Mouse (Mus musculus) layer of hippocampus, adult 9-11 months (tissue): ENCODE measurements around the gene Nfe2l1.

Experiments
- DNase-seq: peaks from one replicate; pipeline ENCODE4 v3.0.0; 2022

Nfe2l1 gene

DNA sequence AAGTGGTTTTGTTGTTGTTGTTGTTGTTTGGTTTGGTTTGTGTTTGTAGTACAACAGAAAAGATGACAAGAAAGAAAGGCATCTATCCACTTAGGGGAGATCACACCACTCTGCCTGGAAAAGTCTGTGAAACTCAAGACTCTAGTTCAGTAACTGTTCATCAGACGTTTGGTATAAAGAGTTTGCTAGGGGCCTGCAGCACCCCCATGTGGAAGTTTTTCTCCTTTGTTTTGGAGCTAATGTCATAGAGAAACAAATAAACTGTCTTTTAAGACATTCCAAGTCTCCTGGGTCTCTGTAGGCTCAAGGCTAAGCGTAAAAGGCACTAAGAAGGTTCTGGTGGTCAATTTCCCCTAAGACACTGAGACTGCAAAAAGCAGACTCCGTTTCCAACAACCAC lies 53.7 kb downstream of the Nfe2l1 start:
- no peak for DNase-seq

DNA sequence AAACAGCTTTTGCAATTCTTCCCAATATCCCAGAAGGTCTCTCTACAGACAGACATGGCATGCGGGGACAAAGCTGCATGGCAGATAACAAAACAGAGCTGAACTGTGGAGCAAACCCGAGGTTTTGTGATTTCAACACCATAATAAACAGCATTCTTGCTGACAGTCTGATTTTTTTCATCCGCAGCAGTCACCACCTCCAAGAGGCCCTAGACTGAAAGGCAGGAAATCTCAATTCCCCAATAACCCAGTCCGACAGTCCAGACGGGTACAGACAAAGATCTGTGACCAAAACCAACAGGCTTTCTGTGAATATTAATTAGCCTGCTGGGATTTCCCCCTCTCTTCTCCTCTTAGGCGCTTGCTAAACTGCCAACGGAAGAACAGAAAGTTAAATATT lies 54.1 kb downstream of the Nfe2l1 start:
- no peak for DNase-seq

DNA sequence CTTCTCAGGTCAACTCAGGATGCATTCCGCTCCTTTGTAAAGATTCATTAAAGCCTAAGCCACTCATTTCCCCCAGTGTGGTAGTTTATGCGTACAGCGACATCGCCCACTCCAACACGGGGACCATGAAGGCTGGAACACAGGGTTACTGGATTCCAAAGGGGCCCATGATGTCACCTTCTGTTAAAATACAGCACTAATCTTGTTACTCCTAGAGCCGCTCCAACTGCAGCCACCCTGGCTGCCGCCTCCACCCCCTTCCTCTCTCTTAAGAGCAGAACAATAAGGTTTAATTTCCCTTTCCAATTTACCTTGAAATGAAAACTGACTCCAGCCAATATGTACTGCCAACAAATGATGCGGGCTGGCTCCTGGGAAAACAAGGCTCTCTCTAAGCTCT lies 54.7 kb downstream of the Nfe2l1 start:
- no peak for DNase-seq

DNA sequence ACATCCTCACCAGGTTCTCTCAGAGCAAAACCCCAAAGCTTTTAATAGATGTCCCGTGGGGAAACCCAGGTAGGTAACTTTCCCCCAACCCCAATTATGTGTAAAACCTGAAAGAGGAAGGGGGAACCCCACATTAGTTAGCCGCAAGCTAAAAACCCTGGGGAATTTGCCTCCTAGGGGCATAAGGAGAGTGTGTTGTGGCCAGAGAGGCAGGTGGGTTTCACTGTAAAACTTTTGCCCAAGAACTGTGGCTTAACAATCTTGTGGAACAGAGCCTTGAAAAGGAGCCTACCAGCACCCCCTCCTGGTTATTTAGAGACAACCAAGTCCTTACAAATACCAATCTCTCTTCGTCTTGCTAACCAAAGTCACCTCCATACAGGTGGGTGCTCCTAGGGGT lies 55.2 kb downstream of the Nfe2l1 start:
- no peak for DNase-seq

DNA sequence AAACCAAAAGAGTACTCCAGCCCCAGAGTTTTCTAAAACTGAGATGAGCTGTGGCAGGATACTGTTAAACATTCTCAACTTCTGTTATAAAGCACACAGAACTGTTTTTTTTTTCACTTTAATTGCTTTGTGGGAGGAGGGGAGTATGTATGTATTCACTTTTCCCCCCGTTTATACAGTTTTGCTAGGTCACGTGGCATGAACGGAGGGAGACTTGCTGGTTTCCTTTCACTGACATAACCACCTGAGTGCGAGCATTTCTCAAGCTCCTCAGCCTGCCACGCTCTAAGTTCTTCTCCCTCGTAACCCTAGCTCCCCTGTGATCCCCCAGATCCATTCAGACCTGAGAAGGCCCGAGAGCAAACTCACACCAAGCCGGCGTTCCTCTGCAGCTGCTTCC lies 57.4 kb downstream of the Nfe2l1 start:
- DNase-seq, result no peak

DNA sequence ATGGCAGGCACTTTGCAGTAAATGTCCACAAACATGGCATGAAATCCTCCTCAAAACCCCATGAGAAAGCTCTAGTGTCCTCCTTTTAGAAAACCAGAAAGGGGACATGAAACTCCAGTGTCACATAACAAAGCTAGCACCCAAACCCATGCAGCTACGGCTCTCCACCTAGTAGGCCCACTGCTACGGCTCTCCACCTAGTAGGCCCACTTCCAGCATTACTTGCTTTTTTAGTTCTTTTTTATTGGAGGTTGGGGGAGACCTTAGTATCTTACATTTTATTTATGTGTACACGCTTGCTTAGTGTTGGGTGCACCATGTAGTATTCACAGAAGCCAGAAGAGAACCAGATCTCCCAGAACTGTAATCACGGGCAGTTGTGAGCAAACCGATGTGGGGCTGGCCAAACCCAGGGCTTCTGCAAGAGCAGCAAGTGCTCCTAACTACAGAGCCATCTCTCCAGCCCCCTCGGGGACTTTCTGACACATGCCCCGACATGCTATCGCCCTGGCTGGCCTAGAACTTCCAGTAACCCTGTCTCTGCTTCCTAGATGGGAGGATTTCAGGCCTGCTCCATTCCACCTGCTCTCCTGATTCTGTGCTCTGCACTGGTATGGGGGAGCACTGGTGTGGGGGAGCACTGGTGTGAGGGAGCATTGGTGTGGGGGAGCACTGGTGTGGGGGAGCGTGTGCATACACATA lies 58.3 kb downstream of the Nfe2l1 start:
- DNase-seq, result no peak

DNA sequence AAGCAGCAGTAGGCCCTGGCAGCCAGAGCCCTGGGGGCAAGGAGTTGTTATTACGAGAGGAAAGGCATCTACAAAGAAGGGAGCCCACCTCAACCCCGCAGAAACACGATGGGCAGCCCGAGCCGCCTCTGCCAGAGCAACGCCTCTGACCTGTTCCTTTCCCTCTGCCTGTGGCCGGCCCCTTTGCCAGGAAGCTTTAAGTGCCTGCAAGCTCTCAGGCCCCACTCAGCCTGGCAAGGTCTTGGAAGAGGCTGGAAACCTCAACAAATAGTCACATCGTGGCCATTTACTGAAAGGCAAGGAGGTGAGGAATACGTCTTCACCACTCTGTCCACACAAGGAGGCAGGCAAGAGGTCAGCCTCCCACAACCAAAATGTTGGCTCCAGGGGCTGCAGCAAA lies 61.5 kb downstream of the Nfe2l1 start:
- no peak for DNase-seq
